Mouse (Mus musculus) thymus, adult 2 months (tissue): ENCODE results near the gene Pnp.
"Not testable (repeated sequence)": the region's sequence is repeated elsewhere in the genome, so short reads cannot be mapped to it uniquely, and the experiment has no call there.

ENCODE experiments used
- CTCF ChIP-seq: fragments of 200-500 bp; IDR thresholded peaks from 2 replicates; pipeline ENCODE4 v1.5.1; 2012; ENCODE audit warnings: mild to moderate bottlenecking, control low read depth, low read length, moderate library complexity, borderline replicate concordance; ENCODE audit not compliant: control insufficient read depth, poor library complexity, insufficient read depth; ENCODE audit errors: extremely low read depth
- POLR2A ChIP-seq: fragments of 200-500 bp; IDR thresholded peaks from 2 replicates; pipeline ENCODE4 v1.6.1; 2012; ENCODE audit warnings: mild to moderate bottlenecking, low read length, control low read depth, moderate library complexity; ENCODE audit not compliant: control insufficient read depth, poor library complexity, insufficient read depth; ENCODE audit errors: extremely low read depth

- not testable (repeated sequence) for TF ChIP-seq CTCF, POLR2A
Measured at GRCm38 (mm10) chr14:50945081-50945480, 14.2 kb downstream of the Pnp start.
